Mouse (Mus musculus): ENCODE measurements at regions not wholly inside any gene's neighbourhood (a gene's known extent, or its start where the extent isn't known, plus 50 kb on each side); places are given as distances from the start of the nearest gene placed in this dataset. TPM values are rescaled to one million over a fixed set of nuclear protein-coding genes. Genes with fewer than 3 reads are reported as not detected.

- no peak overlapping the region for H3K9ac ChIP-seq
- 89% methylated on average over 6 of the region's 6 CpGs for WGBS
- no peak for ATAC-seq (ENCODE audit: low FRiP score, low read depth)
- H3K4me3 ChIP-seq, result no peak overlapping the region
- H3K9me3 ChIP-seq, result no peaks in the 10 kb centered on the region
- H3K27ac ChIP-seq, result no peak overlapping the region
- no peak overlapping the region for H3K4me2 ChIP-seq (replicated peaks)
- H3K27me3 ChIP-seq (replicated peaks), result no peaks in the 10 kb centered on the region
- no peaks in the 10 kb centered on the region for H3K4me1 ChIP-seq
- no peaks in the 10 kb centered on the region for H3K36me3 ChIP-seq
Measured at GRCm38 (mm10) chr7:36582074-36582473, 115.8 kb upstream of the Tshz3 start.

- no peak overlapping the region for H3K4me3 ChIP-seq
- no peaks in the 10 kb centered on the region for H3K9me3 ChIP-seq
- WGBS, result 81% methylated on average over 1 of the region's 1 CpGs
- no peaks in the 10 kb centered on the region for H3K4me1 ChIP-seq
- H3K27ac ChIP-seq, result no peak overlapping the region
- ATAC-seq (ENCODE audit: low FRiP score, low read depth), result no peak
- no peak overlapping the region for H3K4me2 ChIP-seq (replicated peaks)
- no peaks in the 10 kb centered on the region for H3K27me3 ChIP-seq (replicated peaks)
- H3K9ac ChIP-seq, result no peak overlapping the region
- no peaks in the 10 kb centered on the region for H3K36me3 ChIP-seq
Measured at GRCm38 (mm10) chr7:36585014-36585413, 112.9 kb upstream of the Tshz3 start.

- no peak overlapping the region for H3K9ac ChIP-seq
- H3K9me3 ChIP-seq, result no peaks in the 10 kb centered on the region
- no peak overlapping the region for H3K27ac ChIP-seq
- H3K4me3 ChIP-seq, result no peak overlapping the region
- WGBS, result 84% methylated on average over 1 of the region's 1 CpGs
- no peaks in the 10 kb centered on the region for H3K27me3 ChIP-seq (replicated peaks)
- ATAC-seq (ENCODE audit: low FRiP score, low read depth), result no peak
- H3K4me2 ChIP-seq (replicated peaks), result no peak overlapping the region
- no peaks in the 10 kb centered on the region for H3K36me3 ChIP-seq
- H3K4me1 ChIP-seq, result no peaks in the 10 kb centered on the region
Measured at GRCm38 (mm10) chr7:36591496-36591895, 106.4 kb upstream of the Tshz3 start.

DNA sequence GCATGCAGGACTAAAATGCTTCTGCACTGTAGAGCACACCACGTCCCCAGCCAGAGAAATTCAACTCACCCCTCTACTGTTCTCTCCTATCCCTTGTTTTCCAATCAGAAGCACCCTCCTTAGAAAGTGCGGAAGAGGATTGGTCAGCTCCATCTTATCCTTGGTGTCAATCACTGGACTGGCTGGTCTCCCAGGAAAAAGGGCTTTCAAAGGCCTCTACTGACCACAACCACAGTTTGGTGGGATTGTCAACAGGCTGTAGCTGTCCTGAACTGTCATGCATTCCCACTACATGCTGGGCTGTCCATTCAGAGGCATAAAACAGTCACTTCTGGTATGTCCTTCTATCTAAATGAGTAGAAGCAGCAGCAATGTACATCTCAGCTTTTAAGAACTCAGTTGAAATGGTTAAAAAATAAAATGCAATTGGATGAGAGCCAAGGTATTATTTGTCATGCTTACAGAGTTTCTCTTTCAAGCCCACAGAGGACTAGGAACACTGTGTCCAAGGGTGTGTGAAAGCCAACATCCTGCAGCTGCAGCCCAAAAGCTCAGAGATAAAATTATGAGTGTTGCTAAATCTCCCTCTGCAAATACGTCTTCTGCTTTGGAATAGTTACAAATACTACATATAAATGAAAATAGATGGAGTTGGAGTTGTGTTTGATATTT lies 101.2 kb upstream of the Tshz3 start:
- Histone ChIP-seq H3K27me3 (replicated peaks) (no peaks in the 10 kb centered on the region), H3K4me1 (no peaks in the 10 kb centered on the region), H3K36me3 (no peaks in the 10 kb centered on the region), H3K9me3 (peaks cover 7% of the 10 kb centered on the region; the same call in 1 of the 2 replicates), H3K4me2 (replicated peaks) (no peak overlapping the region), H3K4me3 (no peak overlapping the region), H3K27ac (no peak overlapping the region), H3K9ac (no peak overlapping the region)
- 94% methylated on average over 3 of the region's 3 CpGs for WGBS
- no peak for ATAC-seq (ENCODE audit: low FRiP score, low read depth)

DNA sequence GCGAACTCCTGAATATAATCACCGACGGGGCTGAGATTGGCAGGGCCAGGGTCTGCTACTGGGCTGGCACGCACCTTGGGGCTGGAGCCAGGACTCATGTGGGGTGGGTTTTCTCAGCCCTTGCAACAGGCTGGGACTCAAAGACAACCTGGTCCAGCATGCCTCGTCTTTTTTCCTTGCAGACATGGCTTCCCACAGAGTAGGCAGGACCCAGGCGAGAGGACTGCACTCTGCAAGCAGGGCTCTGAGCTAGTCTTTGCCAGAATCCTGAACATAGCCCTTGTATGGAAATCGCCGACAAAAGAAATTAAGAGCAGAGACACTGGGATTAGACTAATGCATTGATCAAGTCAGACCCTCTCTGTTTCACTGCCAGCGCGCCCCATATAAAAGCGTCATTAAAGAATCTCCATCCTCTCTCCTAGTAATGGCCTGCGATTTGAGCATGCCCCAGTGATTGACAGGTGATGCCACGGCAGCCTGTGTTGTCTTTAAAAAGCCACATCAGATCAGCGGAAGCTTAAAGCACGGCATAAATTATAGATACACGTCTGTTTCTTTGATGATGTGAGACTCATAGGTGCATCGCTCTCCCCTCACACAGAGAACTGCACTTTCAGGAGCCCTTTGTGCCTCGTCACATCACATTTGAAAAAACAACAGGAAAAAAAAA lies 92.8 kb upstream of the Tshz3 start:
- Histone ChIP-seq H3K27me3 (replicated peaks) (no peaks in the 10 kb centered on the region), H3K9me3 (no peaks in the 10 kb centered on the region), H3K4me1 (peaks cover 8% of the 10 kb centered on the region; the same call in 1 of the 2 replicates), H3K27ac (no peak overlapping the region), H3K4me3 (no peak overlapping the region), H3K36me3 (no peaks in the 10 kb centered on the region), H3K9ac (no peak overlapping the region), H3K4me2 (replicated peaks) (no peak overlapping the region)
- WGBS, result 61% methylated on average over 18 of the region's 18 CpGs
- ATAC-seq (ENCODE audit: low FRiP score, low read depth), result no peak

DNA sequence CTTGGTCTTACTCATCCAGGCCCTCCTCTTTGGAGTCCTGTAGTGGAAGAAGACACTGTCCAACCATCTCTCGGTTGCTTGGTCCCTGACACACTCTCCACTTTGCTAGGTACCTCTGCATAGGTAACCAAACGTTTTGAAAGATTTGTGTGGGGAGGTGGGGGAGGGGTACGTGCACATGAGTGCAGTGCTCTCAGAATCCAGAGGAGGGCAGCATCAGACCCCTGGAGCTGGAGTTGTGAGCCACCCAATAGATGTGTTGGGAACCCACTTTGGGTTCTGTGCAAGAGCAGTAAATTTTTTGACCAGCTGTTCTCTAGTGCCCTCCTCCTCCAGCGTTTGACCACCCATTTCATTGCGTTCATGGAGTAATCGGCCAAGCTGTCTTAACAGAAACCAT lies 77.7 kb upstream of the Tshz3 start:
- H3K9me3 ChIP-seq, result no peaks in the 10 kb centered on the region
- no peak overlapping the region for H3K4me2 ChIP-seq (replicated peaks)
- 67% methylated on average over 6 of the region's 6 CpGs for WGBS
- no peak overlapping the region for H3K27ac ChIP-seq
- no peak for ATAC-seq (ENCODE audit: low FRiP score, low read depth)
- H3K4me3 ChIP-seq, result no peak overlapping the region
- no peaks in the 10 kb centered on the region for H3K27me3 ChIP-seq (replicated peaks)
- H3K9ac ChIP-seq, result no peak overlapping the region
- H3K36me3 ChIP-seq, result no peaks in the 10 kb centered on the region
- H3K4me1 ChIP-seq, result no peaks in the 10 kb centered on the region

- no peaks in the 10 kb centered on the region for H3K27me3 ChIP-seq (replicated peaks)
- no peak overlapping the region for H3K27ac ChIP-seq
- H3K4me1 ChIP-seq, result no peaks in the 10 kb centered on the region
- no peak for ATAC-seq (ENCODE audit: low FRiP score, low read depth)
- no peaks in the 10 kb centered on the region for H3K36me3 ChIP-seq
- no peak overlapping the region for H3K4me2 ChIP-seq (replicated peaks)
- H3K9me3 ChIP-seq, result no peaks in the 10 kb centered on the region; the same call in 1 of the 2 replicates
- H3K9ac ChIP-seq, result no peak overlapping the region
- H3K4me3 ChIP-seq, result no peak overlapping the region
- WGBS, result 36% methylated on average over 3 of the region's 3 CpGs
Measured at GRCm38 (mm10) chr7:36644252-36644651, 53.7 kb upstream of the Tshz3 start.

Small RNA genes in the stretch of these regions (microRNA-seq; reads per million reads assigned to microRNA genes)
- not detected for gene Gm25247
